Mouse (Mus musculus): ENCODE measurements around the gene Etv4.

The Etv4 gene

DNA sequence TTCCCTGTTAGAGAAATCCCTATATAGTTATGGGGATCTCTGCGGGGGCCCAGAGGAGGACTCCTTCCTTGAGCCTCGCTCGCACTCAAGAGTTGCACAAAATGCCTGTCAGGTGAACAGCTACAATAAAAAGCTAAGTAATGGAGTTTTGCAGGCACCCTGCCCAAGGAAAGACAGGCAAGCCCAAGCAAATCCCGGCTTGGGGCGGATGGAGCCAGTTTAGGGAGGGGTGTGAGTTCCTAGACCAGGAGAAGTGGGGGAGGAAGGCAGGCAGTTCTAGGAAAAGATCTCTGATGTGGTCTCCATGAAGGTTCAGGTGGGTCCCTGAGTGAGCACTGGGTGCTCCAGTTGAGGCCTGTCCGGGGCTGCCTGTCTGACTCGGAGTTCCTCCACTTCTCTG, 1.5 kb upstream of the Etv4 start:
- DNase-seq (ENCODE audit: extremely low spot score): no peak

DNA sequence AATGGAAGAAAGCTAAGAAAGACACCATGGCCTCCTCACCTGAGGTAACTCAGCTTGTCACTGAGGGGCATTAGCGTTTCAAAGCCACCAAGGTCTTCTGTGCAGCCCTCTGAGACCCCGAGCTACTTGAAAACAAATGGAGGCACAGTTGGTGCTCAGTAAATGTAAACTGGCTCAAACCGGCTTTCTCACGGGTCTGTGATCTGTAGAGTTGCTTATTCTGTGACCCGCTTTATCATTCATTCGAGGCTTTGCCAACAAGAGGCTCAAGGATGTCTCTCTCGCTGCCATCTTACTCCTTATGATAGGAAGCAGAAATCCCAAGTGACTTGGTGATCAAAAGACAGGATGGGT, 658 bp upstream of the Etv4 start:
- peak; percentile 21 for DNase-seq (ENCODE audit: extremely low spot score)

DNA sequence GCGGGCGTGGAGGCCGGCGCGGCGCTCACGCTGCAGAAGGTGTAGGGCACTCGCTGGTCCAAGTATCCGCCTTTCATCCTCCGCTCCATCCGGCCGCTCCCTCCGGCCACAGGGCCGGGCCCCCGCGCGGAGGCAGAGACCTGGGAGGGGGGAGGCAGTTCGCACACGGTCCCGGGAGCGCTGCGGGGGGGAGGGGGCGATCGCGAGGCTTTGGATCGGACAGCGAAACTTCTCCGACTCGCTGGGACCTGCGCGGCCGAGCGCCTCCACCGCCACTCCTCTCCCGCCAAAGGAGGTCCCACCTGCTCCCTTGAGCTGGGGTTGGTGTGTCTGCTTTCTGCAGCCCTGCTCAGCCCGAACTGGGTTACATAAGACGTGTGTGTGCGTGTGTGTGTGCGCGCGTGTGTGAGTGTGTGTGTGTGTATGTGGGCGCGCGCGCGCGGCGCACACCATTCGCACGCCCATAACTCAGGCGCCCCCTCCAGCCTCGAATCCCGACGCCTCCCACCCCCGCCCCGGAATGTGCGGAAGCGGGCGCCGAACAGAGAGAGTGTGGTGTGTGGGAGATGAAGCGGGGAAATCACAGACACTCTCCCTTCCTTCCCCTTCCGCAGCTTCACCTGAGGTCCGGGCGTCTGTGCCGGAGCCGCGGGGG, 556 bp downstream of the Etv4 start:
- DNase-seq (ENCODE audit: extremely low spot score): peak; percentile 66

DNA sequence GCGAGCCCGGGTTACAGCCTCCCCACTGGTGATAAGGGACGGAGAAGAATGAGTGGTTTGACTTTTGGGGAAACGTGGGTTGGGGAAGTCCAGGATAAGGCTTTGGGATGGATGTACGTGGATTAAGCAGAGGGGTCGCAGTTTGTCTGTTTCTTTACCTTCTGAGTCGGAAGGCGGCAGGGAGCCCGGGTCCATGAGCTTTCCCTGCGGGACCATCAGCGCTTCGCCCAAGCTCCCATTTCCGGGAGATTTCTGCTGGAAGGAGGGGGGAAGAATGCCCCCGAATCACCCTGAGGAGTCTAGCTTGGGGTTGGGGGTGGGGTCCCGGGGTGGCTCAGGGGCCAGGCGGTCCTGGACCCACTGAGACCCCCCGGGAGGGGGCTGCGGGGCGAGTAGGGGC, 1.1 kb downstream of the Etv4 start:
- DNase-seq (ENCODE audit: extremely low spot score): no peak

DNA sequence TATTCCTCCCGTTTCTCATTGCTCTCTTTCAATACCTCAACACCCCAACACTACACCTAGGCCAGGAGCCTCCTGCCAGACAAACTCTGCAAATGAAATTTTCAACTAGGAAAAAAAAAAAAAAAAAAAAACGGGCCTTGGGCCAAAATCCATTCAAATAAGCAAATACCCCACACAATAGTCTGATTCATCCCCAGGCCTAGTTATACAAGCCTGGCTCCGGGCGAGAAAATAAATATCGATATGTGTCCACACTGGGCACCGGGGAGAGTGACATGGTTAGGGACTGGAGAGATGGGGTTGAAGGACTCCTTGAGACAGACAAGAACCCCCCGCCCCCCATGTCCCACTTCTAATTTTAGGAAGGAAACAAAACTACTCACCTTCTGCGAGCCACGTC, 1.6 kb downstream of the Etv4 start:
- no peak for DNase-seq (ENCODE audit: extremely low spot score)

DNA sequence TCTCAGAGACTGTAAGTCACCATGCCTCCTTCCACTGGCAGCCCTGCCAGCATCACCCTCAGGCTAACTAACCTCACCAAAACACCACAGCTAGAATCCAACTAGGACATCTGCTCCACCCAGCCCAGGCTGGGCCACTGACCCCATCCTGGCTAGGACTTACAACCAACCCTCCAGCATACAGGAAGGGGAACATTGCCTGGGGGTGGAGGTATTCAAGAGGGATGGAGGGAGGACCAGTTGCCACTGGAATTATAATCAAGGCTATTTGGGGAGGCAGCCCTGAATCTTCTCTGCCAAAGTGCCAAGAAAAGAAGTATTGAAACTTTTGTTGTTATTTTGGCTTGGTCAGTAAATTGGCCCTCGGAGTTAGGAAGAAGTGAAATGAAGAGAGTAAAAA, 2.0 kb downstream of the Etv4 start:
- no peak for DNase-seq (ENCODE audit: extremely low spot score)

DNA sequence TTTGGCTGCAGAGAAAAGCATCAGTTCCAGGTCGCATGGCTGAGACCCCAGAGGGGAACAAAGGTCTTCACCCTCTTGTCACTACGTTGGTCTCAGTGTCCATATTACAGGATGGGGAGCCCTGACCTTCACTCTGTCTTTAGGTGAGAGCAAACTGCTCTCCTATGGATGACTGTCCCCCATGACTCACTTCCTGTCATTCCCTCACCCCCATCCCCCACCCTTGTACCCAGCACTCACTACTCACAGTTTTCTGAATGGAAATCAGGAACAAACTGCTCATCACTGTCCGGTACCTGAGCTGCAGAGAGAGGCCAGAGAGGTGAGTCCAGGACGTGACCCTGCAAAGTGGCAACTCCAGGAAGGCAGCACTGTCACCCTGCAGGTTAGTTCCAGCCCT, 8.3 kb downstream of the Etv4 start:
- DNase-seq (ENCODE audit: extremely low spot score): no peak

DNA sequence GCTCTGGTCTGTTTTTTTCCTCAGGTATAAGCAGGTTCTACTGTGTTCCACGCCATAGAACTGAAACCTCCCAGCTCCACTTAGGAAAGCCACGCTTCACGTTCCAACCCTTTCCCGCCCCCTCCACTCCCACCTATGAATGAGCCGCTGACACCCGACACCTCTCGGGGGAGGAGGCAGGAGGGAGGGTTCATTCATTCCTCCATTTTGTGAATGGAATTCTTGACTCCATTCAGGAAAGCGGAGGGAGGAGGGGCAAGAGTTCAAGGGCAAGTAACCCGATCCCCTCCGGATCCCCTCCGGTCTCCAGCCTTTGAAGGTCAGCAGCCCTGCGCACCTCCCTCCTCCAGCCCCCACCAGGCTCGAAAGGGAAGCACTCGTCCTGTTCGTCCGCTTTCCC, 12.7 kb downstream of the Etv4 start:
- peak; percentile 90 for DNase-seq (ENCODE audit: extremely low spot score)

DNA sequence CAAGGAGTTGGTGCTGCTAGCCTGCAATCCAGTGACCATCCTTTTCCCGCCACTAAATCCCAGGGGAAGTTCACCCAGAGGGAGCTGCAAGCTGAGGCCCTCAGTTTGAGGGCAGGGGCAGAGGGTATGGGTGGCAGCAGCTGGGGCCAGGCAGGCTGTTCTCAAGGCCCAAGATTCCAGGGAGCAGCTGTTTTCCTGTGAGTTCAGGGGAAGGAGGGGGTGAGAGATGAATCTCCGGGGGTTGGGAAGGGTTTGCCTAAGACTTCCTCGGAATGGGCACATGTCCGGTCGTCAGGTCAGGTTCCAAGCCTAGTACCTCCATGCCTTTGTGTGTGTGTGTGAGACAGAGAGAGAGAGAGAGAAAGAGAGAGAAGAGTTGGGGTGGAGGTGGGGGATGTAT, 13.1 kb downstream of the Etv4 start:
- no peak for DNase-seq (ENCODE audit: extremely low spot score)

DNA sequence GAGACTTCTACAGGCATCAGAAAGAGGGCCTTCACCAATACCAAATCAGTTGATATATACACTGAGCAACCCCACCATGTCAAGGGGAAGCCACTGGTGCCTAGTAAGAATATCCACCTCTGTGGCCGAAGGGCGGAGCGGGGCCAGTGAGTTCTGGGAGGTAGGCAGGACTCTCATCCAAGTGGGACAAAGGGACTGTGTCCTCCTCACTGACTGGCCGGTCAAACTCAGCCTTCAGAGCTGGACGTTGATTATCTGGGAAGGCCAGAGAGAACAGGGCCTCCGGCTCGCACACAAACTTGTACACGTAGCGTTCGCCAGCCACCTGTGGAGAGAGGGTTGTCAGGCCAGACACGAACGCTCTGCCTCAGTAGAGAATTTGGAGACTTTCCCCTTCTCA, 14.9 kb downstream of the Etv4 start:
- DNase-seq (ENCODE audit: extremely low spot score): no peak

DNA sequence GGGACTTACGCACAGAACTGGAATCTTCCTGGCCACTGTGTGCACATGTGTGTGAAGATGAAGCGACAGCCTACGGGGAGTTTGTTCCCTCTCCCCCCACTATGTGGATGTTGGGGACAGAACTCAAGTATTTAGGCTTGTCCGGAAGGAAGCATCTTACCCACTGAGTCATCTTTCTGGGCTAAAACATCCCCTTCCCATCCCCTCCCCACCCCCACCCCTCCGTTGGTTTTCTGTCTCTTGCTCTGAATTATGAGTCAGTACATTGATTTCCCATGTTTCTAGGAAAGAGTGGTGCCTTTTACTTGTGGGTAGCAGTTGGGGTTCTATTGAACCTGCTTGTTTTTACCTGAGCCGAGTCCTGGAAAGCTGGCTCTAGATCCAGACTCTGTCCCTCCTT, 16.4 kb downstream of the Etv4 start:
- DNase-seq (ENCODE audit: extremely low spot score): no peak

DNA sequence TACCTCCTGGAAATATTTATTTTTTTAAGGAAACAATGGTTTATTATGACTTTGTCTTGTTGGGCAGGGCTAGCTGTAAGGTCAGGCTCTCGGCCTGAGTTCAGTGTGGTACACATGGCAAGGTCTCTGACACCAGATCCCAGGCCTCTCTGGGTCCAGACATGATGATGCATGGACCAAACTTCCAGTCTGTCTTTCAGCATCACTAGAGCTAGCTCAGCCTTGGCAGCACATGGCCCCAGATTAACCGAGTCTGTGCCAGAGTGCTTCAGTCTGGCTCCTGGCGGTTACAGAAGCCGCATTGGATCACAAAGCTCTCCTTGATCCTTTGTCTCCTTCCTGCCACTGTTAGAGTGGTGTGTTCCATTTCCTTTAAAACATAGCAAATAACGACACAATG, 17.8 kb downstream of the Etv4 start:
- DNase-seq (ENCODE audit: extremely low spot score): no peak

DNA sequence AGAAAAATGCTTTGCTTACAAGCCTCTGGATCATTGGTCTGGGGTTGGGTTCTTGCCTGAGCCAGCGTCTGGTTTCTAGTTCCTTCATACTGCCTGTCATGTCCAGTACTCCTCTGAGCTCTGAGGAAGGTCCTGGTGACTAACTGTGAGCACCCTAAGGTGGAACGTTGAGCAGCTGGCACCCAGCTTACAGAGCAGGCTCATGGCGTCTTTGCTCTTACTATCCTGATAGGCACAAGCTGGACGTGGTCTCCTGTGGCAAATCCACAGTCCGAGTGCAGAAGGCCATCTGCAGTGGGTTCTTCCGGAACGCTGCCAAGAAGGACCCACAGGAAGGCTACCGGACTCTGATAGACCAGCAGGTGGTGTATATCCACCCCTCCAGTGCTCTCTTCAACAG, 20.6 kb downstream of the Etv4 start:
- no peak for DNase-seq (ENCODE audit: extremely low spot score)

DNA sequence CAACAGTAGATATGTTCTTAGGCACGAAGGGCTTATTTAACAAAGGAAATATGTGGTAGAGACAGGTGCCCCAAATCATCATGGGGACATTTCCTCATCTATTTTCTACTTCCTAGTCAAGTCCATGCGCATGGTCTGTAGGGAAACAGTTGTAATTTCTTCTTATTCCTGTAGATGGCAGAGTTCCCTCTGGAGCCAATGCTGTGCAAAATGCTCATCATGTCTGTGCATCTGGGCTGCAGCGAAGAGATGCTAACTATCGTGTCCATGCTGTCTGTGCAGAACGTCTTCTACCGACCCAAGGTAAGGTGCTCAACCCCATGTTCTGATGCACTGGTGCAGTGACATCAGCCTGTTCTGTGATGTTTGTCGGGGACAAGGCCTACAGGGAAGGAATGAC, 21.4 kb downstream of the Etv4 start:
- peak; percentile 60 for DNase-seq (ENCODE audit: extremely low spot score)

DNA sequence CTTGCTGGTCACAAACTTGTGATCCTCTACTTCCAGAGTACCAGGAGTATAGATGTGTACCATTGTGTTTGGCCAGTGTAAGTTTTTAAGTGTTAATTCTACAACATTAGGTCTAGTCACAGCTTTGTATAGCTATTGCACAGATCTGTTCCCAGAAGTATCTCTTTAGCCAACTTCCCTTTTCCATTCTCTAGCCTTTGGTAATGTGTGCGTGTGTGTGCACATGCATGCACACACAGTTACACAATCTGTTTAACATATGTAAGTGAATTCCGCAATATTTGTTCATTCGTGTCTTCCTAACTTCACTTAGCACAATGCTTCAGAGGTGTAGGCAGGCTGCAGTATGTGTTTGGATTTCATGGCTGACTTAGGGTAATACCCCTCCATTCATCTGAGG, 25.6 kb downstream of the Etv4 start:
- DNase-seq (ENCODE audit: extremely low spot score): no peak

DNA sequence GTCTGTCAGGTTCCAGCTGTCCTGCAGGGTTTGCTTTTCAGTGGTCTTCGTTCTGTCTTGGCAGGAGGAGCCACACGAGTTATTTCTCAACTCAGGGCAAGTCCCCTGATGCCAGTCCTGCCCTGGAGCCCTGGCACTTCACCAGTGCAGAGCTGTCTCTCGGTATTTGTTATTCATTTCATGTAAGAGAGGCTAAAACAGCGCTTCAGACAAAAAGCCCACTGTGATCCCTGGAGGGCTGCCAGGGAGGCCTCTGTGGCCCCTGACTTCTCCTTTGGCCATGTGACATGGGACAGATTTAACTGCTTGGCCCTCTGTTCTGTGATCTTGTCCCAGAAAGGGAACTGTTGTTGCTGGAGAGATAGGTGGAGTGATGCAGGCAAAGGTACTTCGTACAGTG, 26.7 kb downstream of the Etv4 start:
- DNase-seq (ENCODE audit: extremely low spot score): no peak

DNA sequence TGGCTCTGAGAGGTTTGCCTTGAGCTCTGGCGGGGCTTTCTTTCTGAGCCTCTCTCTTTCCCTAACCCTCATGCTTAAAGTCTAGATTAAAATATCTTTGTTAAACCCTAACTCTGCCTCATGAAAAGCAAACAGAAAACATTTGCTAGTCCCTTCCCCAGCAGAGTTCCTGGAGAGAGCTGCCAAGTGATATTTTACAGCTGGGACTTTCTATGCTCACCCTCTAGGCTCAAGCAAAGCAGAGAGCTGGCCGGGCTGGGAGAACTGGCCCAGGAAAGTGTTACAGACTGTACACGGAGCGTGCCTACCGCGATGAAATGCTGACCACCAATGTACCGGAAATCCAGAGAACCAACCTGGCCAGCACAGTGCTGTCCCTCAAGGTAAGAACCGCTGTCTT, 27.8 kb downstream of the Etv4 start:
- DNase-seq (ENCODE audit: extremely low spot score): no peak

DNA sequence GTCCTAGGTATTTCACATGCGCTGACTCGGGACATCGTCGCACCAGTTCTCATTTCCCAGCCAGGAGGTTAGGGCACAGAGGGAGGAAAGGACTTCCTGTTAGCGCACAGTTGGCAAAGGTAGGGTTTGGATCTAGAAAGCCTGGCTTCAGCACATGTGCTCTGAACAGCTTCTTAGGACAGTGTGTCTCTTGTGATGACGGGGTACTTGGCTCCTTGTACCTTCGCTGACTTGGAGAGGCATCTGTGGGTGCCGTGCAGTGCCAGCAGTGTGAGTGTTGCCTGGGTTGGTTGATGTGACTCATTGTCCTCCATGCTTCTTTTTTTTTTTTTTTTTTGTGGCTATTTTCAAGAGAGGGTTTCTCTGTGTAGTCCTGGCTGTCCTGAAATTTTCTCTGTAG, 28.6 kb downstream of the Etv4 start:
- DNase-seq (ENCODE audit: extremely low spot score): no peak

DNA sequence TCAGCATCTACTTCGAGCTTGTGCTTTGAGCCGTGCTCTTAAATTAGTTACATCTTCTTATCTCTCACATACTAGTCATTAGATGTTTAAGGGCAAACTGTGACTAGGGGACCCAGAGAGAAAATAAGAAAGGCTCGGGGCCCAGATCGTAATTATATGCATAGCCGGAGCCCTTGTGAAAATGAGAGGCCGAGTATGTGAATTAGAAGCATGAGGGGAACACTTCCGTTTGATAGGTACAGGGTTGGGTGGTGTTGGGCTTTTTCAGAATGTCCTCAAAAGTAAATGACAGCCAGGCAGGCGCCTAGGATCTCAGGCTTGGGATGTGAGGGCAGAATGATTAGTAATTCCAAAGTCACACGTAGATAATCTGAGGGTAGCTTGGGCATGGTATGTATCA, 51.6 kb downstream of the Etv4 start:
- no peak for DNase-seq (ENCODE audit: extremely low spot score)

DNA sequence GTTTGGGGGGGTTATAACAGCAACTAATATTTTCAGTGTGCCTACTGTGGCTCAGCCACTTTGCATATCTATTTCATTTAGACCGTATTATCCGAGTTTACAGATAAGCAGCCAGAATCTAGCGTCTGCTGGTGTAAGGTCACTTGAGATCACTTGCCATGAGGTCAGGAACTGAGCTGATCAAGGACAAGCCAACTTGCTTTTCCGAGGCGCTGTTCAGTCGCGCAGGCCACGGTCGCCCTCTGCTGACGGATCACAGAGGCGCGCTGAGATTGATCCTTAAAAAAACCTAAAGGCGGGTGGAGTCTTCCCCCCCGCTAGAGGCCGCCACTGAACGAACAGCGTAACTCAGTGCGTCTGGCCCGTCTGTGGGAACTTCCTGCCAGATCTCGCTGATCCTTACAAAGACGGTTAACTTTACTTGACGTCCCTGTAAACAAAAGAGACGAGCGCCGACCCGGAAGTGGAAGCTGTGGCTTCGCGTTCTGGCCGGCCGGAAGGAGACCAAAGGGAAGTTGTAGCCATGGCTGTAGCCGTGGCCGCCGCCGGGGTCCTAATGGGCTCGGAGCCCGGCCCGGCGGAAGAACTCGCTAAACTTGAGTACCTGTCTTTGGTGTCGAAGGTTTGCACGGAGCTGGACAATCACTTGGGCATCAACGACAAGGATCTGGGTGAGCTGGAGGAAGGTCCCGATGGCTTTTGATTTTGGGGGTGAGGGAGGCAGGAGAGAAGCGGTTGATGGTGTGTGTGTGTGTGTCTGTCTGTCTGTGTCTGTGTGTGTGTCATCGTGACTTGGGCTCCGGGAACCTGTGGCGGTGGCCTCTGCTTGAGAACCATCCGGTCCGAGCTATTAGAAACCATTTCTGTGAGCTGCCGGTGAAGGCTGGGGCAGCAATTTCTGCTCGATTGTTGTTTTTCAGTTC, 52.4 kb downstream of the Etv4 start, which contains the start of gene Dhx8:
TSS of gene Dhx8 (plus strand) at position 402 of the 923 bp plus-strand sequence.
- DNase-seq (ENCODE audit: extremely low spot score): peak; percentile 99

DNA sequence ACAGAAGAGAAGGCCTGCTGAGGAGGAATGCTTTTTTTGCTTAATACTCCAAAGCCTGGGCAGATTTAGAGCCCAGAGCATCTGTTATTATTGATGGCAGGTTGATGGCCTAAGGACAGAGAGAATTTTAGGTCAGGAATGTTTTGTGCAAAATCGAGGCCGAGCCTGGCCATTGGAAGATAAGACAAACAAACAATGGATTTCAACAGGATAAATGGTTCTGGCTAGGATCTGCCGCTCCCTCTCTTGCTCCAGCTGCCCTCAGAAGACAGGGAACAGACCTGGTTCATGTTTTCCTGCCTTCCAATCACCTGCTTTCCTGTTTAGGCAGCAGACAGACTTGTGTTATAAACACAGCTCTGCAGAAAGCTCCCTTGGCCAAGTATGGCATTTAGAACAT, 55.9 kb downstream of the Etv4 start:
- no peak for DNase-seq (ENCODE audit: extremely low spot score)

DNA sequence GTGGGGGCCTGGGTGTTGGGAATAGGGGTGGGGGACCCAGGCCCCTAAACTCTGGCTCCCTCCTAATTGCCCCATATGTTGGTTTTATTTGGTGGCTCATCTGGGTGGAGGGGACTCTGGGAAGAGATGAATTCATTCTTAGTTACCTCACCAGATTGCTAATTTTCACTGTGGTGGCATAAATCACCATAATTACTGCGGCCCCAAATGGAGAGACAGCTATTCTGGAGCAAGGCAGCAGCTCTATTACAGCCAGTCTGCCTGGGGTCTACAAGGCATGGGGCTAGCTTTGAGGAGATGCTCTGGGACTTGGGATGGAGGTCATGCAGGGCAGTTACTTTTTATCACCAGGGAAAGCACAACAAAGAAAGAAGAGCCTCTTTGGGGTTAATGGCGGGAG, 58.4 kb downstream of the Etv4 start:
- no peak for DNase-seq (ENCODE audit: extremely low spot score)

DNA sequence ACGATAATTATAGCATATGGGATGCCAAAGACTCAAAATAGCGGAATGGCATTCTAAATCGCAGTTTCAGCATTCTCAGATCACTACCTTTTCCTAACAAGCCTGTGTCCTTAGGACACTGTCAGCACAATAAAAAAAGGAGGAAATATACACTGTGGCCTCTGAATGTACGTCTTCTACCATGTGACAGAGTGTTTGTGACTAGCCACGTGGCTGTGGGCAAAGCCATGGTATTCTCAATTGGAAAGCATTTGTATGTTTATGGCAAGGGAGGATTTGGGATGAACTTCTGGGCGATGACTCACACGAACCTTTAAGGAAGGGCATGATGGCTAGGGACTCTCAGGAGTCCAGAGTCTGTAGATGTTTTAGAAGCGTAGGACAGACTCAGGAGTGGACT, 60.1 kb downstream of the Etv4 start:
- no peak for DNase-seq (ENCODE audit: extremely low spot score)

Measured in embryo, embryonic 9.5 days (tissue).